Mouse (Mus musculus): ENCODE results near the gene Pttg1ip.

GRCm38 (mm10) chr10:77643160-77643559 lies 61.6 kb downstream of the Pttg1ip start:
- TF ChIP-seq CTCF (IDR thresholded peaks at IDR 0.05; ENCODE audit: low read depth) (no peak), EP300 (IDR thresholded peaks at IDR 0.05; ENCODE audit: low read depth) (no peak)

Measured in liver, postnatal 0 days (tissue).